Mouse (Mus musculus) liver, adult 10 weeks (tissue): ENCODE data around the gene Slc25a26. TPM values are rescaled to one million over a fixed set of nuclear protein-coding genes. Genes with fewer than 3 reads are reported as not detected.

Source experiments
- polyA plus RNA-seq: library from polyadenylated mRNA; stranded (reverse); fragments of 350-450 nt; fragmentation: Illumina TruSeq; extraction: RNeasy Lipid Tissue Mini Kit (QIAGEN cat#74804); gene quantifications from one replicate; pipeline ENCODE4 v1.2.3, GENCODE M21; 2014; ENCODE audit warnings: low read depth, low replicate concordance

The Slc25a26 gene
- 7.5 TPM for polyA plus RNA-seq

GRCm38 (mm10) chr6:94499897-94500623 is at the start of gene Slc25a26:
TSS of gene Slc25a26 (plus strand) at chr6:94500331.

Other genes with a start within 250 kb of the Slc25a26 start
- 8.3 TPM for gene Magi1, start 216.4 kb upstream of the Slc25a26 start, polyA plus RNA-seq
- gene Lrig1, start 199.8 kb downstream of the Slc25a26 start, polyA plus RNA-seq, result 3.1 TPM